Comparison of ENCODE assay signal across 9 mouse cellular contexts in genomic region chr1:78659270-78659823, GRCm38 (mm10). TPM values are rescaled to one million over a fixed set of nuclear protein-coding genes. Genes with fewer than 3 reads are reported as not detected.
DNase-seq lines count a peak whose midpoint lies in the region; ATAC-seq and TF ChIP-seq lines count a peak whose summit lies in the region.
"Had no signal": no experiment of that assay in that cellular context is flagged by ENCODE, and none has a peak within 500 bp of the region (broad histone marks: within the 10 kb centered on the region; RNA-seq: fewer than 3 reads in every experiment).

No protein-coding gene starts in this region.

- H3K4me1 ChIP-seq in E14TG2a.4 (replicated peaks; ENCODE audit: low read depth, low read length): peaks cover 41% of the 10 kb centered on the region
- H3K4me1 ChIP-seq in forebrain, embryonic 15.5 days: peaks cover 35% of the 10 kb centered on the region
- peaks cover 24% of the 10 kb centered on the region for H3K4me1 ChIP-seq in liver, embryonic 16.5 days (ENCODE audit: control insufficient read depth, low read depth, low read length)

- H3K27me3 ChIP-seq in E14TG2a.4 (ENCODE audit: insufficient read depth, low read length): no peaks in the 10 kb centered on the region
- no peaks in the 10 kb centered on the region for H3K27me3 ChIP-seq in forebrain, embryonic 15.5 days
- no peaks in the 10 kb centered on the region for H3K27me3 ChIP-seq in liver, embryonic 16.5 days (ENCODE audit: control insufficient read depth, insufficient read depth, low read depth, low read length)

- peak overlapping the region; percentile 87 for H3K9ac ChIP-seq in forebrain, embryonic 15.5 days (replicated peaks)
- peak overlapping the region; percentile 91 for H3K9ac ChIP-seq in liver, embryonic 16.5 days (ENCODE audit: low read depth, low read length)

- no peaks in the 10 kb centered on the region for H3K9me3 ChIP-seq in E14TG2a.4 (ENCODE audit: low read length)
- H3K9me3 ChIP-seq in forebrain, embryonic 15.5 days: no peaks in the 10 kb centered on the region
- H3K9me3 ChIP-seq in liver, embryonic 16.5 days (replicated peaks; ENCODE audit: control insufficient read depth, low read length): no peaks in the 10 kb centered on the region

- H3K27ac ChIP-seq in forebrain, embryonic 15.5 days (replicated peaks): no peak overlapping the region
- no peak overlapping the region for H3K27ac ChIP-seq in liver, embryonic 16.5 days (ENCODE audit: low read length)

- H3K36me3 ChIP-seq in E14TG2a.4 (ENCODE audit: insufficient read depth, low read length): peaks cover 12% of the 10 kb centered on the region
- peaks cover 2% of the 10 kb centered on the region; the same call in 1 of the 2 replicates for H3K36me3 ChIP-seq in forebrain, embryonic 15.5 days
- no peaks in the 10 kb centered on the region for H3K36me3 ChIP-seq in liver, embryonic 16.5 days (ENCODE audit: control insufficient read depth, insufficient read depth)

- no peak for TF ChIP-seq CTCF in E14TG2a.4 (conservative IDR thresholded peaks at IDR 0.05; ENCODE audit: low read length)

- H3K4me3 ChIP-seq in E14TG2a.4 (replicated peaks; ENCODE audit: low read length): peak overlapping the region; percentile 97
- H3K4me3 ChIP-seq in forebrain, embryonic 15.5 days: peak overlapping the region; percentile 66
- H3K4me3 ChIP-seq in liver, embryonic 16.5 days (ENCODE audit: low read depth, low read length): peak overlapping the region; percentile 90

- no peak for ATAC-seq in forebrain, embryonic 15.5 days (replicated peaks)
- no peak for ATAC-seq in liver, embryonic 16.5 days (ENCODE audit: low read depth)
- ATAC-seq: CD4-positive, CD25-positive, alpha-beta regulatory T cell, adult 4 months had no signal

- WGBS in forebrain, embryonic 15.5 days: 17% methylated on average over 4 of the region's 4 CpGs
- WGBS in liver, embryonic 16.5 days (ENCODE audit: insufficient replicate concordance): 60% methylated on average over 4 of the region's 4 CpGs

- intact Hi-C loops in heart, postnatal 36 days (cut with DNase I): loop anchor here (10.0 kb wide), 1 partner anchor 125 kb away; no protein-coding TSS in a partner anchor

- peak overlapping the region; percentile 65 for H3K4me2 ChIP-seq in forebrain, embryonic 15.5 days (replicated peaks)
- H3K4me2 ChIP-seq in liver, embryonic 16.5 days (ENCODE audit: low read depth, low read length): peak overlapping the region; percentile 95

- DNase-seq in heart, adult 11 months: peak; percentile 78
- DNase-seq in heart, postnatal 36 days: no peak
- no peak for DNase-seq in cerebellum, adult 11 months
- DNase-seq in spleen, postnatal 10 days (ENCODE audit: low spot score in 2 of 2): no peak
- no peak for DNase-seq in urinary bladder, postnatal 36 days (ENCODE audit: low spot score in 2 of 2)

RNA-seq across cellular contexts. Expression of gene Utp14b, which starts 1.5 kb away (rescaled TPM):
- 1 to 10 TPM in 1 of 2 experiments, under 1 TPM in 1; 0.98 to 1.1 TPM for total RNA-seq in heart, postnatal 36 days (2021)
- 1.8 and 2.5 TPM in 2 replicates for polyA plus RNA-seq in forebrain, embryonic 15.5 days (2015; fragmentation: Nextera tagmentation; extraction: Ambion mirVana)
- 0.63 and 0.64 TPM in 2 replicates for polyA plus RNA-seq in liver, embryonic 16.5 days (2015; fragmentation: Nextera tagmentation; extraction: Ambion mirVana)

RNA-seq across cellular contexts. Expression of gene Acsl3, which starts 1.7 kb away (rescaled TPM):
- total RNA-seq in heart, postnatal 36 days (2021): 1 to 10 TPM; 4.3 to 5.4 TPM
- 74.3 and 77.0 TPM in 2 replicates for polyA plus RNA-seq in forebrain, embryonic 15.5 days (2015; fragmentation: Nextera tagmentation; extraction: Ambion mirVana)
- polyA plus RNA-seq in liver, embryonic 16.5 days (2015; fragmentation: Nextera tagmentation; extraction: Ambion mirVana): 17.4 and 18.9 TPM in 2 replicates
